Mouse (Mus musculus) stomach, postnatal 0 days (tissue): Measurements from ENCODE around the gene Ifit1bl2.

Experiments used
- CTCF ChIP-seq: IDR thresholded peaks from 2 replicates; pipeline ENCODE4 v1.5.1; 2016; ENCODE audit warnings: antibody characterized with exemption, low read depth, mild to moderate bottlenecking, moderate library complexity
- EP300 ChIP-seq: optimal IDR thresholded peaks from 2 replicates; pipeline ENCODE3; 2016; ENCODE audit warnings: antibody characterized with exemption

DNA sequence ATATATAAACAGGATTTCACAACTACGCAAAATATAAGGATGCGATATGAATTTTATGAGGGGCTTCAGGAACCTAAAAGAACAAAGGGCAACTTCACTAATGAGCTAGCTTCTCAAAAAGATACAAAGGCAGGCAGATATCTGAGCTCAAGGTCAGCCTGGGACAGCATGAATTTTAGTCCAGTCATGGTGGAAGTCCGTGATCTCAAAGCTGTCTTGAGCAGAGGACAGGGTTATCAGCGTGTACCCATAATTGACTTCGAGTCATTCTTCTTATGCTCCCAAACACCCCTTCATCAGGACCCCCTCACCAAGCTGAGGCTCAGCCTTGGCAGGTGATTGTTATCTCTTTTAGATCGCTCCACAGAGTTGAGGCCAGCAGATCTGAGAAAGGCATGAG is 10.5 kb upstream of the Ifit1bl2 start:
- TF ChIP-seq EP300 (no peak), CTCF (no peak)
